Mouse (Mus musculus) brown adipose tissue, adult 24 weeks (tissue): ENCODE measurements at regions not wholly inside any gene's neighbourhood (a gene's known extent, or its start where the extent isn't known, plus 50 kb on each side); places are given as distances from the start of the nearest gene placed in this dataset.

Experiments used
- H3K27ac ChIP-seq: fragments of 200-500 bp; replicated peaks from 2 replicates; pipeline ENCODE4 v1.5.1; 2012; ENCODE audit warnings: low read depth, mild to moderate bottlenecking, low read length
- H3K4me1 ChIP-seq: fragments of 200-500 bp; 2 replicates; pipeline ENCODE4 v1.6.1; 2012; ENCODE audit warnings: low read length, mixed read lengths; ENCODE audit not compliant: control insufficient read depth, insufficient read depth, insufficient read length
- H3K4me3 ChIP-seq: fragments of 200-500 bp; 2 replicates; pipeline ENCODE4 v1.5.1; 2012; ENCODE audit warnings: low read depth, mild to moderate bottlenecking, low read length, moderate library complexity; ENCODE audit not compliant: insufficient read depth

DNA sequence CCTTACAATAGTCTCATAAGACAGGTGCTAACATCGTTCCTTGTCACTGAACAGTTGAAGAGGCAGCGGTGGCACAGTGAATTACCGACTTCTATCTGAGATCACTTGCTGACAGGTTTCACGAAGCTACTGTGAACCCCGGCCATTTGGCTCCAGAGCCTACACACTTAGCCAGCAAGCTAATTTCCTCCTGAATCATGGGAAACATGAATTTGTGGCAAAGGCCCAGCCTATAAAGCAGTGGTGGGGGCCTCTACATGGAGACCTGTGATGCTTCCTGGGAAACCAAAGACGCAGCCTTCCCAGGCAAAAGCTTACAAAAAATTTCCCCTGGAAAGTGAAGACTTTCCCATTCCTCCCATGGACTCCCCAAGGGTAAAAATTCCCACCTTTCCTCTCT is 66.3 kb upstream of the Plcl2 start:
- Histone ChIP-seq H3K4me1 (0 out of 2 replicates have a peak, but pooled peaks cover 5% of the 10 kb centered on the region), H3K4me3 (no peak overlapping the region), H3K27ac (no peak overlapping the region)

DNA sequence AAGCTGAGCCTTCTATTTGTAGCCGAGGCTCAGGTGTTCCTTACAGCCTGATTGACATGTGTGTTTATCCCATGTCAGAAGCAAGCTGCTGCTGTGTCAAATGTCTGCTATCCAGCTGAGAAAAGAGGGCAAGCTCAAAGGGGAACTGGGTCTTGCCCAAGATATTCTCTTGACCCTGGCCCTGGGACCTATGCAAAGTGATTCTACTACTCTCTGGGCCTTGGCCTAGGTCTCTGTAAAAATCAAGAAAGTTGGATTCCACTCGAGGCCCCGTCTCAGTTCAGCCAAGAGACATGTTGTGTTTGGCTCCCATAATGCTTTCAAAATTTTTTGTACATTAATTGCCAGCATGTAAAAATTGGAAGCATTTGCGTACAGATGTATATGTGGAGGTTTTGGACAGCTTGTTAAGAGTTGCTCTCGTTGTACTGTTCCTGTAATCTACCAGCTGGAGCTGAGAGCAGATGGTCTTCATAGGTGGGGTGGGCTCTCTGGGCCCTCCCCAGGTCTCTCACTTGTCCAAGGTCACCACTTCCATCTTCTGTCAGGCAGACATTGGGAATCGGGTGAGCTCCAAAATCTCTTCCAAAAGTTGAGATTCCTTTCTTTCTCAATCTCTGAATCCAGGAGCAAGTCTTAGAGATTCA is 65.7 kb upstream of the Plcl2 start:
- H3K4me3 ChIP-seq: no peak overlapping the region
- no peak overlapping the region for H3K27ac ChIP-seq
- H3K4me1 ChIP-seq: 0 out of 2 replicates have a peak, but pooled peaks cover 5% of the 10 kb centered on the region

DNA sequence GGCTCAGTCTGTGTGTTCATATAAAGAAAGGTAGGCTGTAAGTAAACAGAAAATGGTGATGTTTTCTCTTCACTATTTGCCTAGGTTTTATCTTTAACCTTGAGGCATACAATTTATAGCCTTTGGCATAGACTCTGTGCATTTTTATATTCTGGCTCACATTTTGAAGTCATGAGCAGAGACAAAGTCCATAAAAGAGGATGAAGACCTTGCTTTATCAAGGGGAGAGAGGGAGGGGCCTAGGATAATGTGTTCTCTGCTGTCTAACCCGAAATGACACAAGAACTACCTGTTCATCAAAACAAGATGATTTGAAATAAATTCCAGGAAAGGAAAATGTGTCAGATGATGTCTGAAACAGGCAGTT is 65.2 kb upstream of the Plcl2 start:
- Histone ChIP-seq H3K4me1 (0 out of 2 replicates have a peak, but pooled peaks cover under 1% of the 10 kb centered on the region), H3K4me3 (no peak overlapping the region), H3K27ac (no peak overlapping the region)

DNA sequence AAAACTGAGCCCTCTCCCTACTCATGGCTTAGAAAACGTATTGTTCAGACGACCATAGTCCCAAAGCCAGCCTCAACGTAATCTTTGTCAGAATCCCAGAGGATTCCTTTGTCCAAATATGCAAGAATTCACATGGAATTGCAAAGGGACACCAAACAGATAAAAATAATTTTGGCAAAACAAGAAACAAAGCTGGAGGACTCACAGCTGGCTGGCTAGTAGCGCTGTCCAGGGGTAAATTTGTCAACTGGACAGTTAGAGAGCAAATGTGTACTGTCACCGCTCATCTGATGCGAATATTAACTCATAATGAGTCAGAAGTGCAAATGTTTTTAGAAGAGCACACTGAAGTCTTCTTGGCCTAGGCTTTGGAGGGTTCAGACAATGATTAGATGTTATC is 60.5 kb upstream of the Plcl2 start:
- H3K4me3 ChIP-seq: no peak overlapping the region
- no peak overlapping the region for H3K27ac ChIP-seq
- no peaks in the 10 kb centered on the region for H3K4me1 ChIP-seq

DNA sequence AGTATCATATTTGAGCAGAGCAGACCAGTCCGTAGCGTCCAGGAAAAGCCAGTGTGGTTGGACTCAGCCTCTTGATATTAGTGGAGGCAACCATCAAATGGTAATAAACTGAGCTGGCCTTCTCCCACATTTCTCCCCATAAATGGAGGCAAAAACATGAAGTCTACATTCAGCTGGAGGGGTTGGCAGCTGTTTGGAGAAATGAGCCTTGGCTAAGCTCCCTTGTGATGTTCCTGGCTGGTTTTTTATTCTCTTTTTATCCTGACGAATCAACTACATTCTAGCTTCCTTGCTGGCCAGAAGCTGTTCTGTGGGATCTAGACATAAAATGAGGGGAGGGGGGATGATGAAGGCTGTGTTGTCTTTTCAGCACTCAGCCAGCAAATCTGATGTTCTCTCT is 57.6 kb upstream of the Plcl2 start:
- Histone ChIP-seq H3K4me1 (no peaks in the 10 kb centered on the region), H3K27ac (no peak overlapping the region), H3K4me3 (no peak overlapping the region)

DNA sequence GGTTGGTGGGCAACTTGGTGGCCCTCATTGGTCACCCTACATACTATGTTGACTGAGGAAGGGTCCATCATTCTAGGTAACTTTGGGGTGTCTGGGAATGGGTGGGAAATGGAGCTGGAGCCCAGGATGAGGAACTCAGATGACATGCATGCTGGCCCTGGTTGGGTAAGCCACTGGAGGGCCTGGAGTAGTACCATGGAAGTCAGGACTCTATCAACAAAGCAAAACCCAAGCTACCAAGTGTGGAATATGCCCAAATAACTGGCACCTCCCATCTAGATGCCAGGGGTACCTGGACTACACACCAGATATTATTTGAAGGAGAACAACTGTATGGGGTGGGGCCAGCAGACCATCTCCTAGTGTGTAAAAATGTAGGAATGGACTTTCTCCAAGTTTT is 55.7 kb upstream of the Plcl2 start:
- Histone ChIP-seq H3K27ac (no peak overlapping the region), H3K4me1 (no peaks in the 10 kb centered on the region), H3K4me3 (no peak overlapping the region)

DNA sequence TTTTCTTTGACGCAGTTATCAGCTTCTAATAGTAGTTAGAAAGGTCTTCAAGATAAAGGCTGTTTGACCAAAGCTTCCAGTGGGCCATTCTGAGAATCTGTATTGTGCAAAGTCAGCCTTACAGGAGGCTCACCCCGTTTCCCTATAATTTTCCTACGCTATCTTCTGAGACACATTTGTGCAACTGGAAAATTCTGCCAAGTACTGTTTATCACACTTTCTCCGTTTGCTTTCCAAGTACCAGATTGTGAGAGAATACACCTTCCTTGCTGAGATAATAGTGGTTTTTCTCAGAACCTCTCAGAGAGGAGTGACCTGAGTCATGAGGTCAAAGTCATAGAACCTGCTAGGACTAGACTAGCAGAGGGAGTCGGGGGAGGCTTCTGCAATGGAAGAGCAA is 55.2 kb upstream of the Plcl2 start:
- no peaks in the 10 kb centered on the region for H3K4me1 ChIP-seq
- no peak overlapping the region for H3K27ac ChIP-seq
- no peak overlapping the region for H3K4me3 ChIP-seq

DNA sequence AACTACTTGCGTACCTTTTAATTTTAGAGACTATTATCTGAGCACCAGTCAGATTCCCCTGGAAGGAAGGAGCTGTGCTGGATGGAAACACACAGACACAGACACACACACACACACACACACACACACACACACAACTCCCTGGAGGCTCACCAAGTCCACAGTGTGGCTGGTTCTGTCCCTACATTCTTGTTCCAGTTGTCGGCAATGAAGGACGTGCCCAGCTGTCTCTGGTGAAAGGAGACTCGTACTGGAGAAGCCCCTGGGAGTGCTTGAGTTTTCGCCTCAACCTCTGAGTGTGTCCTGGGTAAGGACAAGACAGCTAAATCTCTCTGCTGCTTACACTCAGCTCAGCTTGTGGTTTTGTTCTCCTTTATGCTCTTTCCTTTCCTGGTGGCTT is 54.3 kb upstream of the Plcl2 start:
- Histone ChIP-seq H3K4me3 (no peak overlapping the region), H3K4me1 (no peaks in the 10 kb centered on the region), H3K27ac (no peak overlapping the region)

DNA sequence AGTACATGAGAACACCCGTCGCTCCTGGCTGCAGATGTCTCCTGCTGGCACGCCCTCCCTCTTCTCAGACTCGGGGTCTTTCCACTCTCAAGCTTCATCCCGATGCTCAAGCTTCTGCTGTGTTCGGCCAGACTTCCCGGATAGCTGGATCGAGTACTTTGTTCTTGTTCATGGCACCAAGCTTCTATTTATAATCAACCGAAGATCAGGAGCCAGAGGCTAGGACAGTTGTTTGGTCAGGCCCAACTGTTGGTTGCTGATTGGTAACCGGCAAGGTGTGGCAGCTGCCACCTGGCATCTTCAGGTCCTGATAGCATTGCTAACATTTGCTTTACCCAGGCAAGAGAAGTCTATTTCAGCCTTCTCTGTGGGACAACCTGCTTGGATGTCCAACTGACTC is 53.5 kb upstream of the Plcl2 start:
- Histone ChIP-seq H3K27ac (no peak overlapping the region), H3K4me3 (no peak overlapping the region), H3K4me1 (no peaks in the 10 kb centered on the region)

DNA sequence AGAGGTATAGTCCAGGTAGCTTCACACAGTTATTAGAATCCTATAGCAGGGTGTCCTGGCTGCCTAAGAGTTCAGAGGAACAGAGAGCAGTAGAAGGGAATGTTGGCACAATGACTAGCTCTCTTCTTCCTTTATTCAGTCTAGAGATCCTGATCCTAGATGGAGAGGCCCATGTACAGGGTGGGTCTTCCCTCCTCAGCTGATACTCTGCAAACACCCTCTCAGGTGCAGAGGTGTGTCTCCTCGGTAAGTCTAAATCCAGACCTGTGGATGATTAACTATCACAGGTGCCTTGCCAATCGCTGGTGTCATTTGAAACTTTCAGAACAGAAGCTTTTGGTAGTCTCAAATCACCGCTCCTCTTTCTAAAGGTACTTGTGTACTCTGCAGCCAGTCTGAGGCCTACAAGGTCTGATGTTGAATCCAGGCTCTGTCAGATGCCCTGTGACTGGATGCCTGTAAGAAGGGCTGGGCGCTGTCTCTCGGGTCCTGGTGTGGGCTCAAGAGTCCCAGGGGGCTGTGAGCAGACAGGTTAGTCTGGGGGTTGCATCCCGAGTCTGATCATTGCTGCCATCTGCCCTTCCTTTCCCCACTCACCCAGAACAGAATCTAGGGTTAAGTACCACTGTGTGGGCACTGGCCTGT is 52.0 kb upstream of the Plcl2 start:
- no peaks in the 10 kb centered on the region for H3K4me1 ChIP-seq

DNA sequence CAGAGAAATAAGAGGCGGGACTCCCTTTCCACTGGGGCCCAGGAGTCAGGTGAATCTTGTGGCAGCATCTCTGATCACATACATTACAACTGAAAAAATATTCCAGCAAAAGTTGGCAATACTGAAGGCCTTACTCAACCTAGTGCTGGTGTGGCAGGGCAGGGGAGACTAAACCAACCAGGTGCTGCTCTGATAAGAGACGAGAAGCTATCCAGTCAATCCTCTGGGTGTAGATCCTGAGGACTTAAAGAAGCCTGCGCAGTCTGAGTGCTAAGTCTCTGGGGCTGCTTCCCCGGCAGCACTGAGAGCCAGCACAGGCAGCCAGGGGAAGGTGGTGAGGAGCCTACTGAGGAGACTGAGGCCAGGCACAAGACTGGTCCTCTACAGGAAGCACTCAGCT is 51.0 kb upstream of the Plcl2 start:
- H3K4me1 ChIP-seq: no peaks in the 10 kb centered on the region

More for the DNA sequence above, 52.0 kb upstream of the Plcl2 start:
- Histone ChIP-seq H3K27ac (no peak overlapping the region), H3K4me3 (no peak overlapping the region)

More for the DNA sequence above, 51.0 kb upstream of the Plcl2 start:
- Histone ChIP-seq H3K27ac (no peak overlapping the region), H3K4me3 (no peak overlapping the region)
